Mouse (Mus musculus) heart, embryonic 10.5 days (tissue): ENCODE data around the gene Rnf168. TPM values are rescaled to one million over a fixed set of nuclear protein-coding genes. Genes with fewer than 3 reads are reported as not detected.
"Not testable (repeated sequence)": the region's sequence is repeated elsewhere in the genome, so short reads cannot be mapped to it uniquely, and the experiment has no call there.

Experiments used
- DNase-seq: peaks from one replicate; pipeline ENCODE4 v3.0.0-alpha.2; 2017; ENCODE audit warnings: low spot score
- H3K27ac ChIP-seq: fragments of 300-500 bp; sonication (generic); 2 replicates; pipeline ENCODE4 v1.5.1; 2016; ENCODE audit warnings: mild to moderate bottlenecking
- H3K27me3 ChIP-seq: fragments of 300-500 bp; sonication (generic); 2 replicates; pipeline ENCODE4 v1.6.1; 2016; ENCODE audit warnings: mild to moderate bottlenecking; ENCODE audit not compliant: poor library complexity, insufficient read depth, severe bottlenecking
- H3K36me3 ChIP-seq: fragments of 300-500 bp; sonication (generic); 2 replicates; pipeline ENCODE4 v1.6.1; 2016; ENCODE audit warnings: mild to moderate bottlenecking, moderate library complexity
- H3K4me1 ChIP-seq: fragments of 300-500 bp; sonication (generic); 2 replicates; pipeline ENCODE4 v1.6.1; 2016; ENCODE audit warnings: mild to moderate bottlenecking
- H3K4me3 ChIP-seq: fragments of 300-500 bp; sonication (generic); 2 replicates; pipeline ENCODE4 v1.5.1; 2016; ENCODE audit warnings: mild to moderate bottlenecking, moderate library complexity
- H3K9me3 ChIP-seq: fragments of 300-500 bp; sonication (generic); 2 replicates; pipeline ENCODE4 v1.6.1; 2016; ENCODE audit warnings: mild to moderate bottlenecking, moderate library complexity
- WGBS: fragments of 180-500 bp; shearing (Covaris S2); methylation state at CpG from one replicate; pipeline ENCODE4 v1.1.7; 2016; 5-methylcytosine and 5-hydroxymethylcytosine counted together
- polyA plus RNA-seq: library from polyadenylated mRNA; unstranded; fragments of >200 nt; fragmentation: Nextera tagmentation; extraction: Ambion mirVana; gene quantifications from 2 replicates; pipeline ENCODE4 v1.2.1, GENCODE M21; 2016

Gene Rnf168
- 22.0 and 24.4 TPM in 2 replicates for polyA plus RNA-seq

- Histone ChIP-seq H3K27ac (peak within 1 kb of the TSS; percentile 99), H3K4me3 (peak within 1 kb of the TSS; percentile 95), H3K36me3 (peaks cover 23% of the 10 kb centered on the region), H3K4me1 (peaks cover 5% of the 10 kb centered on the region; the same call in 1 of the 2 replicates), H3K9me3 (peaks cover 7% of the 10 kb centered on the region; the same call in 1 of the 2 replicates), H3K27me3 (no peaks in the 10 kb centered on the region)
- WGBS, result under 1% methylated on average over 75 of the region's 75 CpGs
- DNase-seq, result peak; percentile 97
These were observed at the start of gene Rnf168 for GRCm38 (mm10) chr16:32277308-32278256. Rnf168 (plus strand) TSS chr16:32277459.

- WGBS, result 60% methylated on average over 3 of the region's 3 CpGs
- H3K36me3 ChIP-seq, result peaks cover 41% of the 10 kb centered on the region
- not testable (repeated sequence) for H3K27me3 ChIP-seq, H3K27ac ChIP-seq, H3K4me3 ChIP-seq, DNase-seq, H3K4me1 ChIP-seq, H3K9me3 ChIP-seq
These were observed 45.2 kb upstream of the Rnf168 start for GRCm38 (mm10) chr16:32232050-32232449.

- H3K27ac ChIP-seq, result peak overlapping the region; percentile 63; the same call in 1 of the 2 replicates
- H3K4me3 ChIP-seq, result no peak overlapping the region
- H3K36me3 ChIP-seq, result peaks cover 42% of the 10 kb centered on the region
- H3K9me3 ChIP-seq, result no peaks in the 10 kb centered on the region
- peaks cover 20% of the 10 kb centered on the region; the same call in 1 of the 2 replicates for H3K4me1 ChIP-seq
- DNase-seq, result no peak
- WGBS, result 62% methylated on average over 19 of the region's 19 CpGs
- H3K27me3 ChIP-seq, result no peaks in the 10 kb centered on the region
These were observed 39.2 kb upstream of the Rnf168 start for GRCm38 (mm10) chr16:32237930-32238680.

- DNase-seq, result no peak
- Histone ChIP-seq H3K36me3 (peaks cover 29% of the 10 kb centered on the region), H3K4me1 (peaks cover 24% of the 10 kb centered on the region), H3K27ac (no peak overlapping the region), H3K9me3 (no peaks in the 10 kb centered on the region), H3K27me3 (no peaks in the 10 kb centered on the region), H3K4me3 (no peak overlapping the region)
- WGBS, result 62% methylated on average over 2 of the region's 2 CpGs
These were observed 37.6 kb upstream of the Rnf168 start for GRCm38 (mm10) chr16:32239428-32240312.

GRCm38 (mm10) chr16:32243901-32244300, 33.4 kb upstream of the Rnf168 start:
- Histone ChIP-seq H3K27ac (no peak overlapping the region), H3K4me3 (no peak overlapping the region), H3K36me3 (peaks cover 8% of the 10 kb centered on the region; the same call in 1 of the 2 replicates), H3K4me1 (peaks cover 35% of the 10 kb centered on the region), H3K9me3 (no peaks in the 10 kb centered on the region), H3K27me3 (no peaks in the 10 kb centered on the region)
- no peak for DNase-seq
- WGBS, result 67% methylated on average over 3 of the region's 3 CpGs

- H3K36me3 ChIP-seq, result no peaks in the 10 kb centered on the region
- H3K9me3 ChIP-seq, result no peaks in the 10 kb centered on the region
- H3K27ac ChIP-seq, result peak overlapping the region; percentile 97
- no peaks in the 10 kb centered on the region for H3K27me3 ChIP-seq
- under 1% methylated on average over 39 of the region's 41 CpGs for WGBS
- peaks cover 30% of the 10 kb centered on the region for H3K4me1 ChIP-seq
- H3K4me3 ChIP-seq, result peak overlapping the region; percentile 95
- DNase-seq, result peak; percentile 86
These were observed 30.9 kb upstream of the Rnf168 start for GRCm38 (mm10) chr16:32246351-32246791.

GRCm38 (mm10) chr16:32246952-32247370, 30.3 kb upstream of the Rnf168 start, which contains the start of the genes Fbxo45 and Wdr53:
Fbxo45 (minus strand) TSS chr16:32247158.
Wdr53 (plus strand) TSS chr16:32247227.
- peak; percentile 99 for DNase-seq
- WGBS, result under 1% methylated on average over 48 of the region's 48 CpGs

GRCm38 (mm10) chr16:32264225-32264624, 13.0 kb upstream of the Rnf168 start:
- not testable (repeated sequence) for H3K36me3 ChIP-seq, H3K27me3 ChIP-seq, H3K27ac ChIP-seq, H3K4me1 ChIP-seq, DNase-seq, H3K9me3 ChIP-seq, H3K4me3 ChIP-seq
- WGBS, result 77% methylated on average over 2 of the region's 2 CpGs

More at GRCm38 (mm10) chr16:32246952-32247370, 30.3 kb upstream of the Rnf168 start, which contains the start of the genes Fbxo45 and Wdr53:
- H3K36me3 ChIP-seq, result peaks cover 4% of the 10 kb centered on the region
- H3K4me3 ChIP-seq, result peak within 1 kb of the TSS; percentile 95
- peak within 1 kb of the TSS; percentile 97 for H3K27ac ChIP-seq
- no peaks in the 10 kb centered on the region for H3K9me3 ChIP-seq
- H3K27me3 ChIP-seq, result no peaks in the 10 kb centered on the region
- H3K4me1 ChIP-seq, result peaks cover 30% of the 10 kb centered on the region

- Histone ChIP-seq H3K27ac (no peak within 1 kb of the TSS), H3K4me3 (no peak within 1 kb of the TSS), H3K36me3 (no peaks in the 10 kb centered on the region), H3K9me3 (no peaks in the 10 kb centered on the region), H3K27me3 (no peaks in the 10 kb centered on the region), H3K4me1 (no peaks in the 10 kb centered on the region)
- WGBS, result 82% methylated on average over 11 of the region's 11 CpGs
- no peak for DNase-seq
These were observed 6.0 kb upstream of the Rnf168 start, which contains the start of gene Smco1 for GRCm38 (mm10) chr16:32271291-32271690. Smco1 (plus strand) TSS chr16:32271468.

- no peaks in the 10 kb centered on the region for H3K36me3 ChIP-seq
- H3K27ac ChIP-seq, result no peak overlapping the region
- H3K27me3 ChIP-seq, result no peaks in the 10 kb centered on the region
- no peak for DNase-seq
- H3K4me1 ChIP-seq, result peaks cover 5% of the 10 kb centered on the region; the same call in 1 of the 2 replicates
- H3K9me3 ChIP-seq, result no peaks in the 10 kb centered on the region
- H3K4me3 ChIP-seq, result no peak overlapping the region
- WGBS, result 50% methylated on average over 9 of the region's 9 CpGs
These were observed 3.9 kb upstream of the Rnf168 start for GRCm38 (mm10) chr16:32273338-32273737.

- H3K9me3 ChIP-seq, result peaks cover 4% of the 10 kb centered on the region; the same call in 1 of the 2 replicates
- 89% methylated on average over 6 of the region's 6 CpGs for WGBS
- H3K36me3 ChIP-seq, result peaks cover 4% of the 10 kb centered on the region
- no peak overlapping the region for H3K27ac ChIP-seq
- H3K4me1 ChIP-seq, result peaks cover 5% of the 10 kb centered on the region; the same call in 1 of the 2 replicates
- no peak for DNase-seq
- H3K4me3 ChIP-seq, result no peak overlapping the region
- H3K27me3 ChIP-seq, result no peaks in the 10 kb centered on the region
These were observed 2.2 kb upstream of the Rnf168 start for GRCm38 (mm10) chr16:32275041-32275440.
